Comparison of ENCODE assay signal across 10 mouse cellular contexts in genomic region chr9:23011316-23011959, GRCm38 (mm10).
A peak's percentile ranks its signal among the peaks of the same experiment; 100 is the strongest.
DNase-seq lines count a peak whose midpoint lies in the region; ATAC-seq and TF ChIP-seq lines count a peak whose summit lies in the region.
"Had no signal": no experiment of that assay in that cellular context is flagged by ENCODE, and none has a peak within 500 bp of the region (broad histone marks: within the 10 kb centered on the region; RNA-seq: fewer than 3 reads in every experiment).

No protein-coding gene starts in this region.

- H3K27me3 ChIP-seq in forebrain, embryonic 13.5 days, result peaks cover 44% of the 10 kb centered on the region
- peaks cover 24% of the 10 kb centered on the region for H3K27me3 ChIP-seq in limb, embryonic 12.5 days

- no peak overlapping the region for H3K9ac ChIP-seq in forebrain, embryonic 13.5 days
- H3K9ac ChIP-seq in limb, embryonic 12.5 days (replicated peaks), result no peak overlapping the region

- no peak overlapping the region; the same call in 1 of the 2 replicates for H3K4me3 ChIP-seq in gastrocnemius, adult 2 months
- H3K4me3 ChIP-seq in forebrain, embryonic 13.5 days, result no peak overlapping the region
- no peak overlapping the region for H3K4me3 ChIP-seq in limb, embryonic 12.5 days (replicated peaks)

- H3K9me3 ChIP-seq in forebrain, embryonic 13.5 days (replicated peaks), result no peaks in the 10 kb centered on the region
- peaks cover 4% of the 10 kb centered on the region; the same call in 1 of the 2 replicates for H3K9me3 ChIP-seq in limb, embryonic 12.5 days

- intact Hi-C loops in gastrocnemius, adult 2 months (cut with DNase I), result loop anchor here (10.0 kb wide), 1 partner anchor 297 kb away; no protein-coding TSS in a partner anchor
- intact Hi-C loops in gastrocnemius, postnatal 36 days (cut with DNase I), result loop anchor here (10.0 kb wide), 1 partner anchor 297 kb away; no protein-coding TSS in a partner anchor

- no peaks in the 10 kb centered on the region for H3K36me3 ChIP-seq in forebrain, embryonic 13.5 days (ENCODE audit: poor library complexity, severe bottlenecking)
- H3K36me3 ChIP-seq in limb, embryonic 12.5 days, result no peaks in the 10 kb centered on the region

- ATAC-seq in forebrain, embryonic 13.5 days, result peak; percentile 80
- ATAC-seq in limb, embryonic 12.5 days (ENCODE audit: insufficient number of reproducible peaks, insufficient read depth, low FRiP score, low TSS enrichment, low read depth), result no peak

- under 1% methylated on average over 7 of the region's 7 CpGs for WGBS in forebrain, embryonic 13.5 days
- WGBS in limb, embryonic 12.5 days, result 22% methylated on average over 7 of the region's 7 CpGs

- peak overlapping the region; percentile 38 for H3K4me2 ChIP-seq in forebrain, embryonic 13.5 days
- peak overlapping the region; percentile 16; the same call in 1 of the 2 replicates for H3K4me2 ChIP-seq in limb, embryonic 12.5 days
- H3K4me2 ChIP-seq: liver, embryonic 11.5 days had no signal

- TF ChIP-seq CTCF in gastrocnemius, adult 2 months (IDR thresholded peaks at IDR 0.05), result no peak

- DNase-seq in gastrocnemius, adult 2 months, result no peak
- no peak for DNase-seq in gastrocnemius, postnatal 36 days
- peak; percentile 25 for DNase-seq in NIH3T3 (ENCODE audit: low read depth)
- DNase-seq in right cerebral cortex, postnatal 36 days (ENCODE audit: low spot score in 2 of 2), result no peak
- no peak for DNase-seq in spleen, adult 12 weeks (ENCODE audit: low spot score)
- no peak for DNase-seq in right cerebral cortex, postnatal 25 days
- DNase-seq: right cerebral cortex, postnatal 14 days had no signal

- peaks cover 31% of the 10 kb centered on the region for H3K4me1 ChIP-seq in forebrain, embryonic 13.5 days
- peaks cover 40% of the 10 kb centered on the region for H3K4me1 ChIP-seq in limb, embryonic 12.5 days (replicated peaks)

- H3K27ac ChIP-seq in gastrocnemius, adult 2 months, result 0 out of 2 replicates have a peak overlapping the region, but pooled peaks have one; percentile 38
- no peak overlapping the region for H3K27ac ChIP-seq in forebrain, embryonic 13.5 days
- 0 out of 2 replicates have a peak overlapping the region, but pooled peaks have one; percentile 53 for H3K27ac ChIP-seq in limb, embryonic 12.5 days
